Mouse (Mus musculus) testis, adult 2 months (tissue): ENCODE results near the gene Hs3st2.

ENCODE experiments used
- CTCF ChIP-seq: fragments of 200-500 bp; IDR thresholded peaks from 2 replicates; pipeline ENCODE4 v1.5.1; 2012; ENCODE audit warnings: low read depth, mild to moderate bottlenecking, inconsistent platforms, low read length, moderate library complexity; ENCODE audit not compliant: control insufficient read depth, insufficient read depth, insufficient replicate concordance
- POLR2A ChIP-seq: fragments of 200-500 bp; IDR thresholded peaks from 2 replicates; pipeline ENCODE4 v1.6.1; 2012; ENCODE audit warnings: low read depth, mild to moderate bottlenecking, inconsistent platforms, low read length, moderate library complexity; ENCODE audit not compliant: control insufficient read depth

DNA sequence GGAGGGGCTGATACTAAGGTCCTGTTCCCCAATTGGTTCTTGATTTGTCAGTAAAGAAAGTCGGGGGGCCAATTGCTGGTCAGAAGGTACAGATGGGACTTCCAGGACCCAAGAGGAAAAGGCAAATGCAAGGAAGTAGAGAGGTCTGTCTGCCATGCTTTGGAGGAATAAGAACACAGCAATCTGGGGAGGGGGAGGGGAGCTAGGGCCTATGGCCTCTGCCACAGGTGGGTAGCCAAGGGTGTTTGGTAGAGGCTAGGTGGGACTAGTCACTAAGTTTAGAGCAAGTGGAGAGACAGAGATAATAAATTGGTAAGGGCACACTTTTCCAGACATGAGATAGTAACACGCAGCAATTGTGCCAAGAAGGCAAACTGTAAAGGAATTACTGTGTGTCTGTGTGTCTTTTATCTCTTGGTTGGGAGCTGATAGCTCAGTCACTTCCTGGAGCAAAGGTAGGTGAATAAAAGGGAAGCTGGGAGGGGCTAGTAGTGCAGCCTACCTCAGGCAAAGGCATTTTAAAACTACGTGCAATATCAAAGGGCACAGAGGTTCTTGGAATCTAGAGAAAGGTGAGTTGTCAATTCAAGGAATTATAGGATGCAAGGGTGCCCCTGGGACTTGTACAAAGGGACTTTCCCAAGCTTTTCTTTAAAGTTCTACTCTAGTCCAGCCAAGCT lies 43.2 kb upstream of the Hs3st2 start:
- TF ChIP-seq CTCF (no peak), POLR2A (no peak)
